Mouse (Mus musculus): ENCODE data around the gene Syt9. TPM values are rescaled to one million over a fixed set of nuclear protein-coding genes. Genes with fewer than 3 reads are reported as not detected.

Gene Syt9
- polyA plus RNA-seq, 1 experiment: 20.6 TPM

DNA sequence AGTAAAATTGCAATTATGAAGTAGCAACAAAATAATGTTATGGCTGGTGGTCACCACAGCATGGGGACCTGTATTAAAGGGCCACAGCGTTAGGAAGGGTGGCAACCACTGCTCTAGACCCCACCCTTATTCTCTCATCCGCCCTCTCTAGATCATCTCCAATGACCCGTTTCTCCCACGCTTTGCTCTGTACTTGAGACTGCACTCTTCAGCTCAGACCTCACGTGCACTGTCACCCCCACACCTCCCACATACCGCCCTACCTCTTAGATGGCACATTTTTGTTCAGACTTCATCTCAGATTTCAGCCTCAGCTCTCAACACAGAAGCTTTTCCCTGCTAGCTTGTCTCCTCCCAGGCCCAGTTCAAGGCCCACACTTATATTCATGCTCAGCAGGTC lies 150.9 kb downstream of the Syt9 start:
- TF ChIP-seq CTCF (IDR thresholded peaks at IDR 0.05; ENCODE audit: low read depth, low read length) (no peak), POLR2A (IDR thresholded peaks at IDR 0.05; ENCODE audit: insufficient read depth, low read length) (no peak), EP300 (IDR thresholded peaks at IDR 0.05; ENCODE audit: insufficient read depth, low read depth, low read length) (no peak)
- no peaks in the 10 kb centered on the region for H3K4me1 ChIP-seq (ENCODE audit: control insufficient read depth, insufficient read depth, low read length)
- no peak overlapping the region for H3K9ac ChIP-seq (ENCODE audit: low read depth, poor library complexity, severe bottlenecking)
- H3K27me3 ChIP-seq (ENCODE audit: control insufficient read depth, insufficient read depth, low read length, poor library complexity, severe bottlenecking): no peaks in the 10 kb centered on the region
- no peaks in the 10 kb centered on the region for H3K9me3 ChIP-seq (replicated peaks; ENCODE audit: control insufficient read depth, insufficient read depth, low read length, poor library complexity, severe bottlenecking)
- H3K36me3 ChIP-seq (ENCODE audit: control insufficient read depth, insufficient read depth, low read length, poor library complexity, severe bottlenecking): no peaks in the 10 kb centered on the region
- H3K27ac ChIP-seq (ENCODE audit: insufficient read depth, low read length): no peak overlapping the region
- no peak overlapping the region for H3K4me3 ChIP-seq (ENCODE audit: low read depth, low read length)

DNA sequence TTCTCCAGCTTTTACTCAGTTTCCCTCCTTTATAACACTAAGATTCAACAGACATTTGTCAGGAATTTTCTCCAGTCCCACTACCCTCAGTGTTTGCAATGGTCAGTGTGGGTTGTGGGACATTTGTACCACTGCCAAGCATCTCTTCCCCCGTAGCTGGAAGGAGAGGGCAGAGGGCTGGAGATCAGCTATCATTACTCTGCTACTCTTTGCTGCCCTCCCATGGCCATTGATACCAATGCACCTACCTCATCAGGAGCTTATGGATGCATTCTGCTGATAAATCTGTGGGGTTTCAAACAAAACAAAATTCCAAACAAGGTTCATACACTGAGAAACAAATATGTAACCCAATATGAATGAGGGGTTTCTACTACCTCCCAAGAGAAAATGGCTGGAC lies 155.8 kb downstream of the Syt9 start:
- no peak overlapping the region for H3K27ac ChIP-seq (ENCODE audit: insufficient read depth, low read length)
- no peaks in the 10 kb centered on the region for H3K4me1 ChIP-seq (ENCODE audit: control insufficient read depth, insufficient read depth, low read length)
- H3K36me3 ChIP-seq (ENCODE audit: control insufficient read depth, insufficient read depth, low read length, poor library complexity, severe bottlenecking): no peaks in the 10 kb centered on the region
- no peaks in the 10 kb centered on the region for H3K27me3 ChIP-seq (ENCODE audit: control insufficient read depth, insufficient read depth, low read length, poor library complexity, severe bottlenecking)
- H3K9ac ChIP-seq (ENCODE audit: low read depth, poor library complexity, severe bottlenecking): no peak overlapping the region
- TF ChIP-seq CTCF (IDR thresholded peaks at IDR 0.05; ENCODE audit: low read depth, low read length) (peak; percentile 59), POLR2A (IDR thresholded peaks at IDR 0.05; ENCODE audit: insufficient read depth, low read length) (no peak)
- H3K4me3 ChIP-seq (ENCODE audit: low read depth, low read length): no peak overlapping the region
- H3K9me3 ChIP-seq (replicated peaks; ENCODE audit: control insufficient read depth, insufficient read depth, low read length, poor library complexity, severe bottlenecking): no peaks in the 10 kb centered on the region

GRCm38 (mm10) chr7:107528169-107528772 lies 157.7 kb downstream of the Syt9 start:
- no peaks in the 10 kb centered on the region for H3K4me1 ChIP-seq (ENCODE audit: control insufficient read depth, insufficient read depth, low read length)
- no peaks in the 10 kb centered on the region for H3K36me3 ChIP-seq (ENCODE audit: control insufficient read depth, insufficient read depth, low read length, poor library complexity, severe bottlenecking)
- H3K4me3 ChIP-seq (ENCODE audit: low read depth, low read length): no peak overlapping the region
- no peak overlapping the region for H3K27ac ChIP-seq (ENCODE audit: insufficient read depth, low read length)
- H3K9me3 ChIP-seq (replicated peaks; ENCODE audit: control insufficient read depth, insufficient read depth, low read length, poor library complexity, severe bottlenecking): no peaks in the 10 kb centered on the region
- H3K9ac ChIP-seq (ENCODE audit: low read depth, poor library complexity, severe bottlenecking): no peak overlapping the region
- TF ChIP-seq EP300 (IDR thresholded peaks at IDR 0.05; ENCODE audit: insufficient read depth, low read depth, low read length) (no peak), POLR2A (IDR thresholded peaks at IDR 0.05; ENCODE audit: insufficient read depth, low read length) (no peak), CTCF (IDR thresholded peaks at IDR 0.05; ENCODE audit: low read depth, low read length) (no peak)
- no peaks in the 10 kb centered on the region for H3K27me3 ChIP-seq (ENCODE audit: control insufficient read depth, insufficient read depth, low read length, poor library complexity, severe bottlenecking)

DNA sequence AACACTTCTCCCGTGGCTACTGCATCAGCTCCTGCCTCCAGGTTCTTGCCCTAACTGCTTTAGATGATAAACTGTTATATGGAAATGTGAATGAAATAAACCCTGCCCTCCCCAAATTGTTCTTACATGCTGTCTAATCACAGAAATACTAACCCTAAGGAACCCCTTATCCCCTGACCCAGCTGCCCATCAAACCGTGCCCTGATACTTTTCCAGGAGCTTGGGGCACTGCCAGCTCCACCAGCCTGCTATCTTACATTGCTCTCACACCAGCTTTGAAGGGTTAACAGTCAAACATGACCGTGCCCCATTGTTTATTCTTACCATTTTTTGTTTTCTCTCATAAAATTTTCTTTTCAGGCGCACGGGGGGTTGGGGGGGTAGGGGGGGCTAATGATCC lies 158.8 kb downstream of the Syt9 start:
- no peak overlapping the region for H3K27ac ChIP-seq (ENCODE audit: insufficient read depth, low read length)
- H3K4me3 ChIP-seq (ENCODE audit: low read depth, low read length): no peak overlapping the region
- no peaks in the 10 kb centered on the region for H3K27me3 ChIP-seq (ENCODE audit: control insufficient read depth, insufficient read depth, low read length, poor library complexity, severe bottlenecking)
- TF ChIP-seq EP300 (IDR thresholded peaks at IDR 0.05; ENCODE audit: insufficient read depth, low read depth, low read length) (no peak), CTCF (IDR thresholded peaks at IDR 0.05; ENCODE audit: low read depth, low read length) (no peak), POLR2A (IDR thresholded peaks at IDR 0.05; ENCODE audit: insufficient read depth, low read length) (no peak)
- no peaks in the 10 kb centered on the region for H3K36me3 ChIP-seq (ENCODE audit: control insufficient read depth, insufficient read depth, low read length, poor library complexity, severe bottlenecking)
- no peaks in the 10 kb centered on the region for H3K9me3 ChIP-seq (replicated peaks; ENCODE audit: control insufficient read depth, insufficient read depth, low read length, poor library complexity, severe bottlenecking)
- no peaks in the 10 kb centered on the region for H3K4me1 ChIP-seq (ENCODE audit: control insufficient read depth, insufficient read depth, low read length)
- no peak overlapping the region for H3K9ac ChIP-seq (ENCODE audit: low read depth, poor library complexity, severe bottlenecking)

DNA sequence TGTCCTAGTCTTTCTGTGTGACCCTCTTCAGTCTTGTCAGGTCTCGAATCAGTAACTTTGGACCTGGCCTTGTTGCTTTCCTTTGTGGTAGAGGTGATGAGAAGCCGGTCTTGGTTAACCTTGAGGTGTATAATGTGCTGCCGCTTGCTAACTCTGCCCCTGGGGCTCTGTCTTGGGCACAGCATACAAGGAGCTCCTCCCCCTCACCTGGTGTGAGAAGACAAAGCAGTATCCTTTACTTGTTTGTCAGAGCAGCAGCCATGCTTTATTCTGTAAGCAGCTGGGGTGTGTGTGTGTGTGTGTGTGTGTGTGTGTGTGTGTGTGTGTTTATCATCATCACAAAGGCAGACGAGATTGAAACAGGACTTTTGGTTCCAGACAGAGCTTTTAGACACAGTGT lies 164.8 kb downstream of the Syt9 start:
- Histone ChIP-seq H3K4me1 (ENCODE audit: control insufficient read depth, insufficient read depth, low read length) (peaks cover 2% of the 10 kb centered on the region), H3K27me3 (ENCODE audit: control insufficient read depth, insufficient read depth, low read length, poor library complexity, severe bottlenecking) (no peaks in the 10 kb centered on the region), H3K27ac (ENCODE audit: insufficient read depth, low read length) (peak overlapping the region; percentile 76), H3K36me3 (ENCODE audit: control insufficient read depth, insufficient read depth, low read length, poor library complexity, severe bottlenecking) (no peaks in the 10 kb centered on the region; the same call in 1 of the 2 replicates), H3K9ac (ENCODE audit: low read depth, poor library complexity, severe bottlenecking) (no peak overlapping the region), H3K9me3 (replicated peaks; ENCODE audit: control insufficient read depth, insufficient read depth, low read length, poor library complexity, severe bottlenecking) (no peaks in the 10 kb centered on the region), H3K4me3 (ENCODE audit: low read depth, low read length) (no peak overlapping the region)
- TF ChIP-seq EP300 (IDR thresholded peaks at IDR 0.05; ENCODE audit: insufficient read depth, low read depth, low read length) (no peak), POLR2A (IDR thresholded peaks at IDR 0.05; ENCODE audit: insufficient read depth, low read length) (no peak), CTCF (IDR thresholded peaks at IDR 0.05; ENCODE audit: low read depth, low read length) (no peak)

DNA sequence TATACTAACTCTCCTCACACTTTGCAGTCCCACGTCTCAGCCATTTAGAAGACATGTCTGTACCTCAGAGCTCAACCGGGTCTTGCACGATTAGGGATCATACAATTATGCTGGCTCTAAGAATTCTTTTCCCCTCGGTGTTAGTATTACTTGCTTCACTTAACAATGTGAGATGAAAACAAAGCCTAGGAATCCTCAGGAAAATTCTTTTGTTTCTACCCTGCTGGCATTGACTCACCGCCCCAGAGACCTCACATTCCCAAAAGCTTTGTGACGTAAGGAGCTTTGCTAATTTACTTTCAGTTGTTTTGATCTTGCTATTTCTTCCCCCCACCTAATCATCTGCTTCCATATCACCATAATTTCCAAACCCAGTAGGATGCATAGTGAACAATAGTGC lies 166.0 kb downstream of the Syt9 start:
- H3K36me3 ChIP-seq (ENCODE audit: control insufficient read depth, insufficient read depth, low read length, poor library complexity, severe bottlenecking): no peaks in the 10 kb centered on the region; the same call in 1 of the 2 replicates

More for the DNA sequence above, 166.0 kb downstream of the Syt9 start:
- TF ChIP-seq CTCF (IDR thresholded peaks at IDR 0.05; ENCODE audit: low read depth, low read length) (no peak), POLR2A (IDR thresholded peaks at IDR 0.05; ENCODE audit: insufficient read depth, low read length) (no peak), EP300 (IDR thresholded peaks at IDR 0.05; ENCODE audit: insufficient read depth, low read depth, low read length) (no peak)
- H3K9ac ChIP-seq (ENCODE audit: low read depth, poor library complexity, severe bottlenecking): no peak overlapping the region
- H3K4me3 ChIP-seq (ENCODE audit: low read depth, low read length): no peak overlapping the region
- H3K27ac ChIP-seq (ENCODE audit: insufficient read depth, low read length): peak overlapping the region; percentile 37
- H3K27me3 ChIP-seq (ENCODE audit: control insufficient read depth, insufficient read depth, low read length, poor library complexity, severe bottlenecking): no peaks in the 10 kb centered on the region
- H3K9me3 ChIP-seq (replicated peaks; ENCODE audit: control insufficient read depth, insufficient read depth, low read length, poor library complexity, severe bottlenecking): no peaks in the 10 kb centered on the region
- H3K4me1 ChIP-seq (ENCODE audit: control insufficient read depth, insufficient read depth, low read length): peaks cover 2% of the 10 kb centered on the region

All from ES-Bruce4 (cell line).